Mouse (Mus musculus) heart, embryonic 15.5 days (tissue): ENCODE results near the gene Creb3l1. TPM values are rescaled to one million over a fixed set of nuclear protein-coding genes. Genes with fewer than 3 reads are reported as not detected.

Source experiments
- ATAC-seq: fragments of 200-750 bp; cut with Nextera tagmentation; replicated peaks from 2 replicates; pipeline ENCODE4 v1.8.0; 2017; ENCODE audit warnings: low read depth, moderate TSS enrichment; ENCODE audit not compliant: insufficient number of reproducible peaks, insufficient read depth, low FRiP score
- H3K27ac ChIP-seq: fragments of 300-500 bp; sonication (generic); 2 replicates; pipeline ENCODE4 v1.5.1; 2015; ENCODE audit warnings: mild to moderate bottlenecking, inconsistent platforms
- H3K27me3 ChIP-seq: fragments of 300-500 bp; sonication (generic); 2 replicates; pipeline ENCODE4 v1.6.1; 2015; ENCODE audit warnings: inconsistent platforms
- H3K36me3 ChIP-seq: fragments of 300-500 bp; sonication (generic); 2 replicates; pipeline ENCODE4 v1.6.1; 2015; ENCODE audit warnings: mild to moderate bottlenecking, inconsistent platforms
- H3K4me1 ChIP-seq: fragments of 300-500 bp; sonication (generic); replicated peaks from 2 replicates; pipeline ENCODE4 v1.6.1; 2015; ENCODE audit warnings: inconsistent platforms
- H3K4me2 ChIP-seq: fragments of 300-500 bp; sonication (generic); 2 replicates; pipeline ENCODE4 v1.6.1; 2015; ENCODE audit warnings: inconsistent platforms, mild to moderate bottlenecking, moderate library complexity
- H3K4me3 ChIP-seq: fragments of 300-500 bp; sonication (generic); 2 replicates; pipeline ENCODE4 v1.5.1; 2015; ENCODE audit warnings: mild to moderate bottlenecking, inconsistent platforms
- H3K9ac ChIP-seq: fragments of 300-500 bp; sonication (generic); 2 replicates; pipeline ENCODE4 v1.6.1; 2015; ENCODE audit warnings: mild to moderate bottlenecking, inconsistent platforms
- H3K9me3 ChIP-seq: fragments of 300-500 bp; sonication (generic); replicated peaks from 2 replicates; pipeline ENCODE4 v1.6.1; 2016; ENCODE audit warnings: inconsistent platforms
- WGBS: fragments of 180-500 bp; shearing (Covaris S2); methylation state at CpG from one replicate; pipeline ENCODE4 v1.1.7; 2015; ENCODE audit warnings: mixed read lengths; 5-methylcytosine and 5-hydroxymethylcytosine counted together
- polyA plus RNA-seq: library from polyadenylated mRNA; unstranded; fragments of >200 nt; fragmentation: Nextera tagmentation; extraction: Ambion mirVana; gene quantifications from 2 replicates; pipeline ENCODE4 v1.2.1, GENCODE M21; 2015

Creb3l1 gene
- polyA plus RNA-seq, 1 experiment from 2014 or later = 7.5 TPM

DNA sequence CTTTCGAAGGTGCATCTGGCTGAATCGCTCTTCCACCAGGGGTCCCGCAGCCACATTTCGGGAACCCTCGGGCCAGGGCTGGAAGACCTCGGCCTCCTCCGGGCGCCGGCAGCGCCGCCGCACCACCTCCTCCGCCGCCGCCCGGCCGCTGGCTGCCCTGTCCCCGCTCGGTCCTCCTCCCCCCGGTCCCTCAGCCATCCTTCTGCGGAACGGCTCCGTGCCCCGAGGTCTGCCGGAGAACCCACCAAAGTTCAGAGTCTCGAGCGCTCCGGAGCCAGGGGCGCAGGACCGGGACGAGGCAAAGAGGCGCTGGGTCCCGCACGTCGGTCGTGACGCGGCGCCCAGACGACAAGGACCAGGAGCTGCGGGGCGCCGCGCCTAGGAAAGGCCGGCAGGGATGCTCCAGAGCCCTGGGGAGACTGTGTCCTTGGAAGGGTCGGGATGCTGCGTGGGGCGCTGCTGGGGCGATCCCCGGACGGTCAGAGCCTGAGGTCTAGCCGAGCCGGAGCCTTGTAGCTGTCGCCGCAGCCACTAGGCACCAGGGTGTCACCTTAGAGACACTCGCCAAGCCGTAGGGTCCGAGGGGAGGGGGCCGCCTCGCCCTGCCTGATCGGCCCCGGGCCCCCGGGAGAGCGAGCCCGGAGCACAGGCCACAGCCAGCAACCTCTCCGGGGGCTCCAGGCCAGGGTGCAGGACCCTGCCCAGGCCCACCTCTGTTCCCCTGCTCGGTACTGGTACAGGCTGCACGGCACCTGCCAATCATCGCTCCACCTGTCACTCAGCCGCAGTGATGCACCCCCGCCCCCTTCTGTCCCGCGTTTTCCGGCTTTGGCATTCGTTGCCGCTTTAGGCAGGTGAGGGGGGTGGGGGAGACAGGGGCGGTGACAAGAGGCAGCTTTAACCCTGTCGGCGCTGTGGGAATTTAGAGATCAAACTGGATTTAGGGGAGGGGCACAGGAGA, 48.4 kb downstream of the Creb3l1 start, which contains the start of gene Dgkz:
Gene Dgkz (minus strand): TSS at position 284 of the 961 bp plus-strand sequence.
- Histone ChIP-seq H3K27me3 (peaks cover 35% of the 10 kb centered on the region), H3K4me1 (peaks cover 47% of the 10 kb centered on the region), H3K36me3 (no peaks in the 10 kb centered on the region), H3K9ac (peak within 1 kb of the TSS; percentile 49), H3K27ac (no peak within 1 kb of the TSS), H3K9me3 (no peaks in the 10 kb centered on the region), H3K4me3 (peak within 1 kb of the TSS; percentile 51), H3K4me2 (peak within 1 kb of the TSS; percentile 83)
- 1% methylated on average over 79 of the region's 79 CpGs for WGBS
- ATAC-seq = no peak

DNA sequence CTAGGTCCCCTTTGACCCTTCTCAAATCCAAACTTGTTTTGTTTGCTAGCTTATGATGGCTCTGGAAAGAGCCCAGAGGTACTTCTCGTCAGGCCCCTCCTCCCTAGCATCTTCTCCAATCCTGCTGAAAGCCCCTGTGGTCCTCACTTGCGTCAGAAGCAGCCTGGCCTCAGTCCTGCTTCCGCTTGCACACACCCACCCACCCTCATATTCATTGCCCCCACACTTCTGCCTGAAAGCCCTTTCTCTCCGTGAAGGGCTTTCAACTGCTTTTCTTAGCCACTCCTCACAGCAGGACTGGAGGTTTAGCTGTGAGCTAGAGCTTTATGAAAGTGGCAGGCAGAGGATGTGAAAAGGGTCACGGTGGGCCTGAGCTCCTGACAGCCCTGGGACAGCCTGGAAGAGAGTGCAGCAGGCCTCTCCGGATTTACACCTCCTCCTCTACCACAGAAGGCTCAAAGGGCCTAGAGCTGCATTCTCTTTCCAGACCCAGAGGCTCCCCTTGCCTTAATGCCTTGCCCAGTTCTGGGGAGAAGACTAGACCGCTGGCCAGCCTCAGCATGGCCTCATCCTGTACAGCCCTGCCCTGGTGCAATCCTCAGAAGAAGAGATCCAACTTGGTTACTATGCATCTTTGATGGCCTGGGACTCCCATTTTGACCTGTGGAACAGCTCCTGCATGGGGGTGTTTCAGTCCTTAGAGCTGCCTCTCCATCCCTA, 50.7 kb downstream of the Creb3l1 start:
- Histone ChIP-seq H3K4me3 (no peak overlapping the region), H3K4me2 (no peak overlapping the region), H3K36me3 (no peaks in the 10 kb centered on the region), H3K27me3 (peaks cover 35% of the 10 kb centered on the region), H3K9me3 (no peaks in the 10 kb centered on the region), H3K4me1 (peaks cover 46% of the 10 kb centered on the region), H3K9ac (no peak overlapping the region), H3K27ac (no peak overlapping the region)
- no peak for ATAC-seq
- 62% methylated on average over 7 of the region's 7 CpGs for WGBS

DNA sequence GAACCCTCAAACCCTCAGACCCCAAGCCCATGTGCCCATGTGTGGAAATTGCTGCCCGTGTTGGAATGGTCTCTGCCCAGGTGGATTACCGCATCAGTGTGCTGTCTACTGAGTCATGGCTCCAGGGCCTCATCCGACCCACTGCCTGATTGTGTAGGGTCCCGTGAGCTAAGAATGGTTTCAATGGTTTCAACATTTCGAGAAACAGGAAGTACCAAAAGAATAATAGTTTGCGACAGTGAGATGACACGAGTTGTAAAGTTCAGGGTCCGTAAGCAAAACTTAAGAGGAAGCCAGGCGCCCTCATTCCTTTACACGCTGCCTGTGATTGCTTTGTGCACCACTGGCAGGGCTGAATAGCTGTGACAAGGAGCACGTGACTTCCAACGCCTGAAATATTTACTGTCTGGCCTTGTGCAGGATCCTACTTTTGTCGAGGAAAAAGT, 52.2 kb downstream of the Creb3l1 start:
- 30% methylated on average over 13 of the region's 13 CpGs for WGBS
- no peak for ATAC-seq
- Histone ChIP-seq H3K4me3 (no peak overlapping the region), H3K9ac (no peak overlapping the region), H3K9me3 (no peaks in the 10 kb centered on the region), H3K4me2 (peak overlapping the region; percentile 52), H3K36me3 (no peaks in the 10 kb centered on the region), H3K27me3 (peaks cover 34% of the 10 kb centered on the region), H3K27ac (peak overlapping the region; percentile 91), H3K4me1 (peaks cover 43% of the 10 kb centered on the region)

DNA sequence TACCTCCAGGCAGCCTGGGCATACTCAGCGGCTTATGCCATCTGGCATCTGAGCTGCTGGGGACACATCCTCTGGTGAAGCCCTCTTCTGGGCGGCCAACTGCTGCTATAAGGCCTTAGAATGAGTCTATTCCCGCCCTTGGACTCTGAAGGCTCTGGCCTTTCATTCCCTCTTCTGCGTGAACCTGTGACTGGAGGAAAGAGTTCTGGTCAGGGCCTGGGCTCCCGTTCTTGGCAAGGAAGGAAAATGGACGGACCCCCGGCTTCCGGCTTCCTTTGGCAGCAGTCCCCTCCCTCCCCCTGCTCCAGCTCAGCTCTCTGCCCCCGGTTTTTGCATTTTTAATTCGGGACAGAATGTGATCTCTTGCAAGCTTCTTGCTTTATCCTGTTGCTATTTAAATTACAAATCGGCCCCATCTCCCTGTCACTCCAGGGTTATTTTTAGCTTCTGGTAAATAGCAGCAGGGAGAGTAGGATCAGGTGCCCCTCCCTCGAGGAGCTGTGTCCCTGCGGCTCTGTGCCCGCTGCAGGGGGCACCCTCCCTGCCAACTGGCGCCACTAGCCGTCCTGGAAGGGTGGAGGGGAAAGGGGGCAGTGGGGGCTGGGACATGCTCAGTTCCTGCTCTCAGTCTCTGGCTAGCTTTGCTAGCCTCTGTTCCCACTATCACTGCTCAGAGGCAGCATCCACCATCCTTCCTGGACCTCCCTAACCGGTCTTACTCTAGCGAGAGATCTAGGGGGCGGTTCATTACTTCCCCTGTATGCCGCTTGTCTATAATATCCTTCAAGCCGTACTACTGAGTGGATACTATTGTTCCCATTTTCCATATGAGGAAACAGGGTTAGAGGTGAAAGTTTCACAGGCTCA, 52.8 kb downstream of the Creb3l1 start:
- peaks cover 45% of the 10 kb centered on the region for H3K4me1 ChIP-seq
- H3K36me3 ChIP-seq = no peaks in the 10 kb centered on the region
- peak overlapping the region; percentile 19 for H3K4me3 ChIP-seq
- ATAC-seq = peak; percentile 55
- H3K27me3 ChIP-seq = peaks cover 28% of the 10 kb centered on the region
- WGBS = 14% methylated on average over 21 of the region's 21 CpGs
- peak overlapping the region; percentile 52 for H3K4me2 ChIP-seq
- H3K9ac ChIP-seq = 0 out of 2 replicates have a peak overlapping the region, but pooled peaks have one; percentile 15
- peak overlapping the region; percentile 91 for H3K27ac ChIP-seq
- H3K9me3 ChIP-seq = no peaks in the 10 kb centered on the region

DNA sequence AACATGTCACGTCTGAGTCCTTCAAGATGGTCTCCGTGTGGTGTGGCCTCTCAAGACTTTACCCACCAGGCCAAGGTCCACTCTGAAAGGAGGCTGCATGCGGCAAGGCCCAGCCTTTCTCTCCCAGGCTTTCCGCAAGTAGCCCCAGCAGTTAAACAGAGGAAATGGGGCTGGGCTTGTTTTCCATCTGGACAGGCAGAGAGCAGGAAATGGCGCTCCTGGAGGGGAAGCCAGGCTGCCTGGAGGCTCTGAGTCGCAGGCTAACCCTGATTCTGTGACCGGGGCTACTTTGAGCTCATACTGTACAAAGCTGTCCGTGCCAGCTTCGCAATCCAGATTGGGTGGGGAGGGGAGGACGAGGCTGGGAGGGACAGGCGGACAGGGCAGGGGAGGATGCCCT, 56.3 kb downstream of the Creb3l1 start:
- no peak for ATAC-seq
- Histone ChIP-seq H3K4me2 (no peak overlapping the region), H3K9ac (no peak overlapping the region), H3K4me1 (peaks cover 49% of the 10 kb centered on the region), H3K9me3 (no peaks in the 10 kb centered on the region), H3K27me3 (no peaks in the 10 kb centered on the region), H3K27ac (peak overlapping the region; percentile 73), H3K4me3 (no peak overlapping the region), H3K36me3 (no peaks in the 10 kb centered on the region)
- 56% methylated on average over 11 of the region's 11 CpGs for WGBS

DNA sequence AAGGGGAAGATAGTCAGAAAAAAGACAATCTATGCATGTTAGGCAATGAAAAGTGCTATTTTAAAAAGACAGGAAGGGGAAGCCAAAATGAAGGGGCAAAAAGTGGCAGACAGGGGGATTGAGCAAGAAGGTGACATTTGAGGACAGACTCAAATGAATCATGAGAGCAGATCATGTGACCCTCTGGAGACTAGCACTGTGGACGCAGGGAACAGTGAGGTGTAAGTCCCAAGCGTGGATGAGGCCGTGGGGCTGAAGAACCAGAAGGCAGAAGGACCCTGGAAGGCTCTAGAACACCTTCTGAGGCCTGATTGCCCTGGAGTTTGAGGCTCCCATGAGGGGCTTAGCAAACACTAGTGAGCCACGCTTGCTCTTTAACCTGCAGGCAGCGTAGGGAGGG, 57.9 kb downstream of the Creb3l1 start:
- Histone ChIP-seq H3K9ac (no peak overlapping the region), H3K9me3 (no peaks in the 10 kb centered on the region), H3K4me3 (no peak overlapping the region), H3K4me2 (no peak overlapping the region), H3K4me1 (peaks cover 52% of the 10 kb centered on the region), H3K27me3 (no peaks in the 10 kb centered on the region), H3K36me3 (no peaks in the 10 kb centered on the region), H3K27ac (no peak overlapping the region)
- WGBS = 69% methylated on average over 5 of the region's 5 CpGs
- ATAC-seq = no peak

DNA sequence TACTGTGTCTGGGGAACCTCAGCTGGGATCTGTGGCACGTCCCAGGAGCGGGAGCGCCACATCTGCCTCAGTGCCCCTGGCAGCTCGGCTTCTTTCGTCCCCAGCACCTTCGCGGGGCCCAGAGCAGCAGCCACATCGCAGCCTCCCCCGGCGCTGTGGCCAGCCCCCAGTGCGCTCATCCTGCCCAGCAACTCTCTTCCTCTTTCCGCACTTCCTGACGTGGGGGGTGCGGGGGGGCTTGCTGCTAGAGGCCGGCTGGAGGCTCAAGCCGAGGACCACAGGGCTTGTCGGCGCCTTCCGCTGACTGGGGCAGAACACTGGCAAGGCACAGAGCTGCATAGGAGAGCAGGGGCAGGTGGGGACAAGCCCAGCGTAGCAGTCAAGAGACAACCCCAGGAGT, 58.9 kb downstream of the Creb3l1 start:
- Histone ChIP-seq H3K4me2 (peak overlapping the region; percentile 90), H3K27ac (peak overlapping the region; percentile 76), H3K4me1 (peaks cover 47% of the 10 kb centered on the region), H3K4me3 (peak overlapping the region; percentile 93), H3K36me3 (no peaks in the 10 kb centered on the region), H3K27me3 (no peaks in the 10 kb centered on the region), H3K9ac (peak overlapping the region; percentile 39), H3K9me3 (no peaks in the 10 kb centered on the region)
- WGBS = 9% methylated on average over 20 of the region's 20 CpGs
- ATAC-seq = no peak

DNA sequence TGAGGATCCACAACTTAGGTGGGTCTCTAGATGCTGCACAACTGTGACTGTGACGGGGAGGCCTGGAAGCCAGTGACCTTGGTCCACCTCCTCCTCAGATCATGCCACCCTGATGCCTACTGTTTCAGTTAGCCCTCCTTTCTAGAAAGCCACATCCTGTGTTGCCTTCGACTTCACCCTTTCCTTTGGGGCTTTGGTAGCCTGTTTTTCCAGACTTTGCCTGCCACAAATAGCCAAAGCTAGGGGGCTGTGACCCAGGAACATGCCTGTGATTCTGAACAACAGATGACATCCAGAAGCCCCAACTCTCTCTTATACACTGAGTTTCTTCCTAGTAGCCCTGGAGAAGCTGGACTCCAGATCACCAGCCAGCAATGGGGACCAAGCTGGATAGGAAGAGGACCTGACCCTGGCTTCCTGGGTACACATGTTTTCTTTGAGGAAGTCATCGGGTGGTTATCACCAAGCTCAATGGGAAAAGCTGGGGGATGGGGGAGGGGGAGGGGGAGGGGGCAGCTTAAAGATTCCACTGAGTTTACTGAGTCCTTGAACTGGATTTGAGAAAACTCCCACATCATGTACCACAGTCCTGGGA, 59.6 kb downstream of the Creb3l1 start:
- H3K4me2 ChIP-seq = peak overlapping the region; percentile 90
- peak overlapping the region; percentile 39; the same call in 1 of the 2 replicates for H3K9ac ChIP-seq
- H3K4me1 ChIP-seq = peaks cover 47% of the 10 kb centered on the region
- 61% methylated on average over 3 of the region's 3 CpGs for WGBS
- no peaks in the 10 kb centered on the region for H3K27me3 ChIP-seq
- H3K4me3 ChIP-seq = peak overlapping the region; percentile 93
- peak overlapping the region; percentile 76 for H3K27ac ChIP-seq
- ATAC-seq = no peak
- no peaks in the 10 kb centered on the region for H3K9me3 ChIP-seq
- no peaks in the 10 kb centered on the region for H3K36me3 ChIP-seq

DNA sequence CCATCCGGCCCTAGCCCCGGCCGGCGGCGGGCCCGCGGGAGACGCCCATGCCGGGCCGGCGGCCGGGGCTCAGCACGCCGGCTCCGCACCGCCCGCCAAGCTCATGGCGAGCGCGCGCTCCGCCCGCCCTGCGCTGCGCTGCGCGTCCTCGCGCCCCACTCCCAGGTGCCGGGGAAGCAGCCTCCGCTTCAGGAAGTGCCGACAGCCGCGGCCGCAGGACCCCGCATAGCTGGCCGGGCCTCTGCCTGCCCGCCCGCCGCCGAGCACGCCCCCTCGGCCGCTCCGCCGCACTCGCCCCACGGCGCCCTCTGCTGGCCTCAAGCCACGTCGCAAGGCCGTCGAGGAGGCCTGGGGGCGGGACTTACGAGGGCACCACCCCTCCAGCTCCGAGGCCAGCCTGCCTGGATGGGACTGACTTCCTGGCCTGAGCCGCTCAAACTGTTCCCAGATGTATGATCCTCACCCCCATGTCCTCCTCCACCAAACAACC, 60.8 kb downstream of the Creb3l1 start:
- under 1% methylated on average over 57 of the region's 57 CpGs for WGBS
- Histone ChIP-seq H3K27ac (peak overlapping the region; percentile 87), H3K4me1 (peaks cover 59% of the 10 kb centered on the region), H3K9me3 (no peaks in the 10 kb centered on the region), H3K36me3 (no peaks in the 10 kb centered on the region), H3K9ac (peak overlapping the region; percentile 96), H3K27me3 (no peaks in the 10 kb centered on the region), H3K4me2 (peak overlapping the region; percentile 90), H3K4me3 (peak overlapping the region; percentile 93)
- peak; percentile 89 for ATAC-seq

DNA sequence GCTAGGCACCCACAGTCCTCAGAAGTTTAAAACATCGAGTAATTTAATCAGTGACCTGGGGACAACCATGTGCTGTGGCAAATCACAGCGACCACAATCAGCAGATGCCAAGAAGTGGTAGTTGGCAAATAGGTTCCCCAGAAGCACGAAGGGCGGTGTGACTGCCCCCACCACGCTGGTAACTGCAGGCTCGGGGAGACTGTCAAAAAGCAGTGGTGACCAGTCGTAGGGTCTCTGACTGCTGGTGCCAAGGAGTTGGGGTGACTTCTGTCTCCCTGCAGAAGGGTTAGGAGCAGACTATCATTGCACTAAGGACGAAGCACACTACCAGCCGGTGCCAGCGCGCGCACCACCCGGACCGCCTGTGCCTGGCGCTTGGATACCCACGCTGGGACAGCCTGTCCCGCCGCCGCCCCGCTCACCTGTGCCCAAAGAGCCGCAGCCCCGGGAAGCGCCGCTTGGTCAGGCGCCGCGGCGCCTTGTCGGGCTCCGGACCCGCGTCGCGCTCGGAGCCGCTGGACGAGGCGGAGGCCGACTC, 61.4 kb downstream of the Creb3l1 start:
- peaks cover 57% of the 10 kb centered on the region for H3K4me1 ChIP-seq
- H3K4me2 ChIP-seq = peak overlapping the region; percentile 90
- no peaks in the 10 kb centered on the region for H3K9me3 ChIP-seq
- peak; percentile 9 for ATAC-seq
- peak overlapping the region; percentile 87 for H3K27ac ChIP-seq
- no peaks in the 10 kb centered on the region for H3K27me3 ChIP-seq
- H3K36me3 ChIP-seq = no peaks in the 10 kb centered on the region
- under 1% methylated on average over 39 of the region's 39 CpGs for WGBS
- H3K9ac ChIP-seq = peak overlapping the region; percentile 96
- peak overlapping the region; percentile 93 for H3K4me3 ChIP-seq
